Mouse (Mus musculus) liver, embryonic 14.5 days (tissue): ENCODE data around the gene Rbfox1. TPM values are rescaled to one million over a fixed set of nuclear protein-coding genes. Genes with fewer than 3 reads are reported as not detected.

ENCODE experiments used
- ATAC-seq: fragments of 200-750 bp; cut with Nextera tagmentation; 2 replicates; pipeline ENCODE4 v1.8.0; 2017; ENCODE audit warnings: moderate number of reproducible peaks, mild to moderate bottlenecking, moderate library complexity; ENCODE audit not compliant: insufficient read depth
- DNase-seq, 3 experiments: peaks; one replicate each; pipeline ENCODE4 v3.0.0-alpha.2; 2012 to 2013; ENCODE audit warnings: low read depth in 3 of 3, low spot score in 3 of 3
- H3K27ac ChIP-seq: fragments of 300-500 bp; sonication (generic); 2 replicates; pipeline ENCODE4 v1.5.1; 2014; ENCODE audit warnings: moderate library complexity, mild to moderate bottlenecking, control low read depth, inconsistent platforms
- H3K27me3 ChIP-seq: fragments of 300-500 bp; sonication (generic); 2 replicates; pipeline ENCODE4 v1.6.1; 2014; ENCODE audit warnings: mild to moderate bottlenecking, low read length, moderate library complexity; ENCODE audit not compliant: control insufficient read depth, insufficient read depth
- H3K36me3 ChIP-seq: fragments of 300-500 bp; sonication (generic); replicated peaks from 2 replicates; pipeline ENCODE4 v1.6.1; 2014; ENCODE audit warnings: low read depth; ENCODE audit not compliant: control insufficient read depth, insufficient read depth
- H3K4me1 ChIP-seq, 2 experiments: fragments of 200-500 bp in 1 of 2; fragments of 300-500 bp in 1 of 2; sonication (generic) in 1 of 2; replicated peaks; 2 replicates each; pipeline ENCODE4 v1.6.1; 2012 to 2014; ENCODE audit warnings: antibody characterized with exemption in 1 of 2, inconsistent platforms in 1 of 2, low read length in 1 of 2; ENCODE audit not compliant: control insufficient read depth in 2 of 2, insufficient read depth in 2 of 2
- H3K4me2 ChIP-seq: fragments of 300-500 bp; sonication (generic); 2 replicates; pipeline ENCODE4 v1.6.1; 2014; ENCODE audit warnings: low read depth, mild to moderate bottlenecking, control low read depth, moderate library complexity
- H3K4me3 ChIP-seq, 2 experiments: fragments of 200-500 bp in 1 of 2; fragments of 300-500 bp in 1 of 2; sonication (generic) in 1 of 2; 2 replicates each; pipeline ENCODE4 v1.5.1; 2012 to 2014; ENCODE audit warnings: low read depth in 2 of 2, low read length in 2 of 2, mild to moderate bottlenecking in 2 of 2, control low read depth in 1 of 2, inconsistent platforms in 1 of 2, moderate library complexity in 1 of 2; ENCODE audit not compliant: insufficient read depth in 1 of 2
- H3K9ac ChIP-seq: fragments of 300-500 bp; sonication (generic); replicated peaks from 2 replicates; pipeline ENCODE4 v1.6.1; 2014; ENCODE audit warnings: mild to moderate bottlenecking, control low read depth, moderate library complexity
- H3K9me3 ChIP-seq: fragments of 300-500 bp; sonication (generic); 2 replicates; pipeline ENCODE4 v1.6.1; 2016; ENCODE audit warnings: low read length, mixed read lengths; ENCODE audit not compliant: control insufficient read depth
- CTCF ChIP-seq: IDR thresholded peaks from 2 replicates; pipeline ENCODE4 v1.5.1; 2016; ENCODE audit warnings: antibody characterized with exemption, low read depth, control low read depth
- EP300 ChIP-seq: IDR thresholded peaks from 2 replicates; pipeline ENCODE4 v1.6.1; 2016; ENCODE audit warnings: antibody characterized with exemption, low read depth
- WGBS: fragments of 180-500 bp; shearing (Covaris S2); extraction: QIAGEN DNeasy Blood & Tissue Kit; methylation state at CpG from one replicate; pipeline ENCODE4 v1.1.7; 2014; ENCODE audit not compliant: insufficient replicate concordance; 5-methylcytosine and 5-hydroxymethylcytosine counted together
- polyA plus RNA-seq, 2 experiments: library from polyadenylated mRNA; depleted of rRNA in 1 of 2; stranded (reverse) in 1 of 2; unstranded in 1 of 2; fragments of >200 nt; fragmentation: Nextera tagmentation in 1 of 2; extraction: Ambion mirVana in 1 of 2; gene quantifications; 2 replicates each; pipeline versions ENCODE4 v1.2.1 to v1.2.3; 2012 to 2014

Gene Rbfox1
- polyA plus RNA-seq, 2 experiments, result 0.02 TPM; not detected in 1

DNA sequence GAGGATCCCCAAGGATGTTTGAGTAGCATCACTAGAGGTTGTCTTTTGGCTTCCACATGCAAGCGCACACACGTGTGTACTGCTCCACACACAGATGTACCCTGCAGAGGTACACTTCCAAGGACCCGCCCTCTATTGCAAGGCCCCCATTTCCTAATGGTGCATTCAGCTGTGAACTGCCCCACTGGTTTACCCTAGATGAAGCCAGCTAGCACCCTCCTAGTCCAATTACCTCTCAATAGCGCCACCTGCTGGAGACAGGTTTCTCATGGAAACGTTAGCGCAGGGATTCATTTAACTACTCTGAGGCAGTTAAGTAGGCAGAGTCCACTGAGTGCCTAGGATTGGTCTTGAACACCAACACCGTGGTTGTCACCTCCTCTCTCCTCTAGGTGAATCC, 46.5 kb downstream of the Rbfox1 start:
- DNase-seq (peak; percentile 17 to 34 (median 27)), ATAC-seq (no peak)
- Histone ChIP-seq H3K27me3 (no peaks in the 10 kb centered on the region), H3K9ac (no peak overlapping the region), H3K36me3 (no peaks in the 10 kb centered on the region), H3K9me3 (no peaks in the 10 kb centered on the region), H3K27ac (no peak overlapping the region), H3K4me3 (no peak overlapping the region), H3K4me1 (0 out of 4 replicates have a peak, but pooled peaks cover 0 to 2% of the 10 kb centered on the region in 2 experiments), H3K4me2 (no peak overlapping the region)
- no peak for TF ChIP-seq EP300
- TF ChIP-seq CTCF, result peak; percentile 80
- WGBS, result 25% methylated on average over 7 of the region's 7 CpGs

DNA sequence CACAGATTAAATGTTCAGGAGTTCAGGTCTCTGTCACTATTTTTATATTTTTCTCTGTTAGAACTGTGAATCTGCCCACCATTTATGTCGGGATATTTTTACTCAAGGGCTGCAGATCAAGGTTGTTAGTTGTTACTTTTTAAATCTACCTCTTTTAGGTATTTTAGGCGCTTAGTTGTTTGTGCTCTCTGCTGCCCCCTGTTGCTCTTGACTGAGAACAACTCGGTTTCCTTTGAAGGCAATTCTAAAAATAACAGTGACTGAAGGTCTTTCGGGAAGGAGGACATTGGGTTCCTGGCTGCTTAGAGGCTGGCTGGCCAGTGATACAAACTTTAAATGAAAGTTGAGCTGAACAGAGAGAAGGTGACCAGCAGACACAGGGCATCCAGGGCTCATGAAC, 54.9 kb downstream of the Rbfox1 start:
- ATAC-seq (no peak), DNase-seq (no peak)
- H3K27me3 ChIP-seq, result no peaks in the 10 kb centered on the region
- TF ChIP-seq CTCF (peak; percentile 31; the same call in 1 of the 2 replicates), EP300 (no peak)
- H3K9ac ChIP-seq, result no peak overlapping the region
- H3K4me1 ChIP-seq, result no peaks in the 10 kb centered on the region
- no peaks in the 10 kb centered on the region for H3K9me3 ChIP-seq
- no peak overlapping the region for H3K4me2 ChIP-seq
- no peaks in the 10 kb centered on the region for H3K36me3 ChIP-seq
- no peak overlapping the region for H3K4me3 ChIP-seq
- 32% methylated on average over 4 of the region's 4 CpGs for WGBS
- no peak overlapping the region for H3K27ac ChIP-seq

DNA sequence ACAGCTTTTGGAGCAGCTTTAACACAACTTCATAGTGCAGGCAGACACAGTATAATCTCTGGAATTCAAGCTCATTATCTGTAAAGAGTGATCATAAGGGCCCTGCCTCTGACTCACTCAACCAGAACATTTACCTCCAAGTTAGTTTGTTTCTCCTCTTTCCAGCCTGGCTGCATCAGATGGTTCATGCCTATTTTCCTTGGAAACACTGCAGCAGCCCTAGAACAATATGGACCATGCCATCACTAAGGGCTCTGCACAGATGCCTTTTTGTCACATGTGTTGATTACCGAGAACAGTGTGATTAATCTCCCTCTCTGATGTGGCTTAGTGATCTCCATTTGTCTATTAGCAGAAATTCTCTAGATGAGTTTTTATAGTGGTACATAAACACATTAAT, 60.5 kb downstream of the Rbfox1 start:
- no peaks in the 10 kb centered on the region for H3K36me3 ChIP-seq
- no peak overlapping the region for H3K9ac ChIP-seq
- no peaks in the 10 kb centered on the region for H3K4me1 ChIP-seq
- no peak overlapping the region for H3K27ac ChIP-seq
- no peak overlapping the region for H3K4me3 ChIP-seq
- TF ChIP-seq CTCF (no peak), EP300 (no peak)
- ATAC-seq, result no peak
- no peaks in the 10 kb centered on the region for H3K9me3 ChIP-seq
- DNase-seq, result no peak
- 54% methylated on average over 1 of the region's 1 CpGs for WGBS
- no peak overlapping the region for H3K4me2 ChIP-seq
- no peaks in the 10 kb centered on the region for H3K27me3 ChIP-seq

DNA sequence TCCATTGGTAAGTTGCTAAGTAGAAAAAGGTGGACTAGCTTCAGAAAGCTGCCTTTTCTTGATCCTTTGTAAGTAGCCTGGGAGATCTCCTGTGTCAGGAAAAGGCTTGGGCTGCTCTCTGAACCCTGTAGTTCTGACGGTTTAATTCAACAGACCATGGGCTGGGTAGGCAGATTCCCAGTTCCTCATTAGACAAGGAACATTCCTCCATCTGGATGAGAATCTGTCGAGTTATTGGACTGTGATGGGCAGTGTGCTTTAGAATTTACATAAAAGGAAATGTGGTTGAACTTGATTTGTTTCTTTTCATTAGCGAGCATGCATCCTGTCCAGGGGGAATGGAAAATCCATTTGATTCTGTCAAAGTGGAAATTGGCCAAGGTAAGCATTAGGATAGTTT, 68.0 kb downstream of the Rbfox1 start:
- H3K4me3 ChIP-seq, result no peak overlapping the region
- DNase-seq (no peak), ATAC-seq (no peak)
- WGBS, result 50% methylated on average over 3 of the region's 3 CpGs
- H3K4me1 ChIP-seq, result no peaks in the 10 kb centered on the region
- H3K27ac ChIP-seq, result no peak overlapping the region
- H3K9ac ChIP-seq, result no peak overlapping the region
- H3K9me3 ChIP-seq, result no peaks in the 10 kb centered on the region
- TF ChIP-seq EP300 (no peak), CTCF (no peak)
- no peaks in the 10 kb centered on the region for H3K36me3 ChIP-seq
- H3K27me3 ChIP-seq, result no peaks in the 10 kb centered on the region
- no peak overlapping the region for H3K4me2 ChIP-seq

DNA sequence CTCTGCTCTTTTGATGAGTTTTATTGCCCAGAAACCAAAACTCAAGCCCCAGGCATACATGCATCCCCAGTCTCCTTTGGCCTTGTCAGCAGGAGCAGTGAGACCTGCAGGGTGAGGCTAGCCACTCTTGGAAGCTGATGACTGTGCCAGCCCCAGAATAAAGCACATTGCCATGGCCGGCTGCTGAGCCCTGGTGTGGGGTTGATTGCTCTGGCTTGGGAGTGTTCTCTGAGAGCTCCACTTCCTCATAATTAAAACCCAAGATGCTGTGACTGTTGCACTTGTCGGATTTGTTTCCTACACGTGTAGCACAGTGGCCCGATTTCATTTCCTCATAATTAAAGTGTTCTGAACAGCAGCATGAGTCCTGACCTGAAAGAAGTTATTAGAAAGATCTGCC, 72.3 kb downstream of the Rbfox1 start:
- no peaks in the 10 kb centered on the region for H3K27me3 ChIP-seq
- TF ChIP-seq EP300 (no peak), CTCF (no peak)
- no peak overlapping the region for H3K9ac ChIP-seq
- DNase-seq (no peak), ATAC-seq (no peak)
- H3K4me3 ChIP-seq, result no peak overlapping the region
- H3K36me3 ChIP-seq, result no peaks in the 10 kb centered on the region
- no peaks in the 10 kb centered on the region for H3K4me1 ChIP-seq
- H3K4me2 ChIP-seq, result no peak overlapping the region
- no peaks in the 10 kb centered on the region for H3K9me3 ChIP-seq
- H3K27ac ChIP-seq, result no peak overlapping the region
- 29% methylated on average over 4 of the region's 4 CpGs for WGBS
